Mouse (Mus musculus) heart, embryonic 12.5 days (tissue): ENCODE measurements around the gene Timp4. TPM values are rescaled to one million over a fixed set of nuclear protein-coding genes. Genes with fewer than 3 reads are reported as not detected.

Experiments used
- polyA plus RNA-seq: library from polyadenylated mRNA; unstranded; fragments of >200 nt; fragmentation: Nextera tagmentation; extraction: Ambion mirVana; gene quantifications from 2 replicates; pipeline ENCODE4 v1.2.1, GENCODE M21; 2016

Timp4 gene
- polyA plus RNA-seq, 1 experiment from 2014 or later, result not detected

Other genes with a start within 250 kb of the Timp4 start
- gene Tamm41, start 214.3 kb downstream of the Timp4 start, polyA plus RNA-seq, result 36.7 and 37.7 TPM in 2 replicates
- 0.99 and 1.4 TPM in 2 replicates for gene Syn2, start 117.3 kb downstream of the Timp4 start, polyA plus RNA-seq
- not detected in 2 replicates for gene Gm17482, start 24.9 kb downstream of the Timp4 start, polyA plus RNA-seq
- gene Pparg, start 108.7 kb upstream of the Timp4 start, polyA plus RNA-seq, result 1.3 and 2.0 TPM in 2 replicates